Mouse (Mus musculus): Measurements from ENCODE around the gene Ddx58. TPM values are rescaled to one million over a fixed set of nuclear protein-coding genes. Genes with fewer than 3 reads are reported as not detected.

Gene Ddx58
- total and polyA plus RNA-seq, 2 experiments from 2014 or later, result 3.0 to 6.4 TPM

- Histone ChIP-seq H3K4me2 (ENCODE audit: low read depth, low read length, poor library complexity, severe bottlenecking) (peak overlapping the region; percentile 67), H3K27ac (ENCODE audit: low read depth, low read length) (no peak overlapping the region), H3K27me3 (ENCODE audit: insufficient read depth, low read length) (no peaks in the 10 kb centered on the region), H3K36me3 (ENCODE audit: insufficient read depth, low read length) (no peaks in the 10 kb centered on the region), H3K4me1 (ENCODE audit: insufficient read depth, low read length) (no peaks in the 10 kb centered on the region), H3K9me3 (ENCODE audit: low read length) (no peaks in the 10 kb centered on the region), H3K4me3 (ENCODE audit: low read depth, low read length) (peak overlapping the region; percentile 39; the same call in 1 of the 2 replicates), H3K9ac (replicated peaks; ENCODE audit: low read length, poor library complexity, severe bottlenecking) (no peak overlapping the region)
- no peak for TF ChIP-seq CTCF (IDR thresholded peaks at IDR 0.05)
- WGBS, result 52% methylated on average over 5 of the region's 5 CpGs
- peak; percentile 27; the same call in 1 of the 2 replicates for ATAC-seq (ENCODE audit: low FRiP score)
- no peak for DNase-seq (ENCODE audit: low spot score)
Measured at GRCm38 (mm10) chr4:40240272-40240744, 680 bp upstream of the Ddx58 start.

- Histone ChIP-seq H3K4me3 (ENCODE audit: low read depth, low read length) (peak overlapping the region; percentile 39), H3K9ac (replicated peaks; ENCODE audit: low read length, poor library complexity, severe bottlenecking) (no peak overlapping the region), H3K4me2 (ENCODE audit: low read depth, low read length, poor library complexity, severe bottlenecking) (peak overlapping the region; percentile 67), H3K4me1 (ENCODE audit: insufficient read depth, low read length) (no peaks in the 10 kb centered on the region), H3K36me3 (ENCODE audit: insufficient read depth, low read length) (no peaks in the 10 kb centered on the region), H3K27me3 (ENCODE audit: insufficient read depth, low read length) (no peaks in the 10 kb centered on the region), H3K27ac (ENCODE audit: low read depth, low read length) (no peak overlapping the region), H3K9me3 (ENCODE audit: low read length) (no peaks in the 10 kb centered on the region)
- DNase-seq (ENCODE audit: low spot score) (no peak), ATAC-seq (ENCODE audit: low FRiP score) (no peak)
- TF ChIP-seq CTCF (IDR thresholded peaks at IDR 0.05), result no peak
- 3% methylated on average over 17 of the region's 17 CpGs for WGBS
Measured at GRCm38 (mm10) chr4:40238483-40239408, 882 bp downstream of the Ddx58 start.

GRCm38 (mm10) chr4:40236829-40237228 lies 2.8 kb downstream of the Ddx58 start:
- ATAC-seq (ENCODE audit: low FRiP score), result no peak
- H3K27ac ChIP-seq (ENCODE audit: low read depth, low read length), result no peak overlapping the region
- no peak for DNase-seq (ENCODE audit: low spot score)
- H3K9me3 ChIP-seq (ENCODE audit: low read length), result no peaks in the 10 kb centered on the region
- TF ChIP-seq CTCF (IDR thresholded peaks at IDR 0.05), result no peak
- H3K36me3 ChIP-seq (ENCODE audit: insufficient read depth, low read length), result no peaks in the 10 kb centered on the region
- H3K4me2 ChIP-seq (ENCODE audit: low read depth, low read length, poor library complexity, severe bottlenecking), result no peak overlapping the region
- no peak overlapping the region for H3K9ac ChIP-seq (replicated peaks; ENCODE audit: low read length, poor library complexity, severe bottlenecking)
- H3K4me1 ChIP-seq (ENCODE audit: insufficient read depth, low read length), result no peaks in the 10 kb centered on the region
- 87% methylated on average over 4 of the region's 4 CpGs for WGBS
- no peak overlapping the region for H3K4me3 ChIP-seq (ENCODE audit: low read depth, low read length)
- H3K27me3 ChIP-seq (ENCODE audit: insufficient read depth, low read length), result no peaks in the 10 kb centered on the region

GRCm38 (mm10) chr4:40234256-40234655 lies 5.4 kb downstream of the Ddx58 start:
- H3K36me3 ChIP-seq (ENCODE audit: insufficient read depth, low read length), result no peaks in the 10 kb centered on the region
- H3K9ac ChIP-seq (replicated peaks; ENCODE audit: low read length, poor library complexity, severe bottlenecking), result no peak overlapping the region
- WGBS, result 74% methylated on average over 6 of the region's 6 CpGs
- no peak overlapping the region for H3K4me3 ChIP-seq (ENCODE audit: low read depth, low read length)
- ATAC-seq (ENCODE audit: low FRiP score) (no peak), DNase-seq (ENCODE audit: low spot score) (no peak)
- H3K27me3 ChIP-seq (ENCODE audit: insufficient read depth, low read length), result no peaks in the 10 kb centered on the region
- no peak overlapping the region for H3K4me2 ChIP-seq (ENCODE audit: low read depth, low read length, poor library complexity, severe bottlenecking)
- H3K4me1 ChIP-seq (ENCODE audit: insufficient read depth, low read length), result no peaks in the 10 kb centered on the region
- H3K9me3 ChIP-seq (ENCODE audit: low read length), result no peaks in the 10 kb centered on the region
- no peak overlapping the region for H3K27ac ChIP-seq (ENCODE audit: low read depth, low read length)
- TF ChIP-seq CTCF (IDR thresholded peaks at IDR 0.05), result no peak

- Histone ChIP-seq H3K27me3 (ENCODE audit: insufficient read depth, low read length) (no peaks in the 10 kb centered on the region), H3K36me3 (ENCODE audit: insufficient read depth, low read length) (no peaks in the 10 kb centered on the region), H3K4me3 (ENCODE audit: low read depth, low read length) (no peak overlapping the region), H3K4me1 (ENCODE audit: insufficient read depth, low read length) (no peaks in the 10 kb centered on the region), H3K9ac (replicated peaks; ENCODE audit: low read length, poor library complexity, severe bottlenecking) (no peak overlapping the region), H3K9me3 (ENCODE audit: low read length) (no peaks in the 10 kb centered on the region), H3K4me2 (ENCODE audit: low read depth, low read length, poor library complexity, severe bottlenecking) (no peak overlapping the region), H3K27ac (ENCODE audit: low read depth, low read length) (no peak overlapping the region)
- 94% methylated on average over 7 of the region's 7 CpGs for WGBS
- no peak for DNase-seq (ENCODE audit: low spot score)
- TF ChIP-seq CTCF (IDR thresholded peaks at IDR 0.05), result no peak
- ATAC-seq (ENCODE audit: low FRiP score), result no peak
Measured at GRCm38 (mm10) chr4:40233062-40233664, 6.5 kb downstream of the Ddx58 start.

- Histone ChIP-seq H3K4me3 (ENCODE audit: low read depth, low read length) (no peak overlapping the region), H3K27me3 (ENCODE audit: insufficient read depth, low read length) (no peaks in the 10 kb centered on the region), H3K27ac (ENCODE audit: low read depth, low read length) (no peak overlapping the region), H3K9ac (replicated peaks; ENCODE audit: low read length, poor library complexity, severe bottlenecking) (no peak overlapping the region), H3K4me1 (ENCODE audit: insufficient read depth, low read length) (no peaks in the 10 kb centered on the region), H3K9me3 (ENCODE audit: low read length) (no peaks in the 10 kb centered on the region), H3K4me2 (ENCODE audit: low read depth, low read length, poor library complexity, severe bottlenecking) (no peak overlapping the region), H3K36me3 (ENCODE audit: insufficient read depth, low read length) (no peaks in the 10 kb centered on the region)
- TF ChIP-seq CTCF (IDR thresholded peaks at IDR 0.05), result no peak
- WGBS, result 95% methylated on average over 6 of the region's 6 CpGs
- DNase-seq (ENCODE audit: low spot score), result no peak
- ATAC-seq (ENCODE audit: low FRiP score), result no peak
Measured at GRCm38 (mm10) chr4:40229723-40230122, 9.9 kb downstream of the Ddx58 start.

All from midbrain, postnatal 0 days (tissue).